Mouse (Mus musculus): ENCODE results near the gene Il17rd.

GRCm38 (mm10) chr14:27096133-27096532, 57.4 kb downstream of the Il17rd start:
- TF ChIP-seq CTCF (IDR thresholded peaks at IDR 0.05; ENCODE audit: control insufficient read depth, insufficient read depth, low read length) (no peak), POLR2A (IDR thresholded peaks at IDR 0.05; ENCODE audit: borderline replicate concordance, control insufficient read depth, low read depth, low read length) (no peak)

All from bone marrow, adult 2 months (tissue).